Mouse (Mus musculus) embryo, embryonic 11.5 days (tissue): ENCODE measurements around the gene Sumo3.
A peak's percentile ranks its signal among the peaks of the same experiment; 100 is the strongest.

Experiments
- DNase-seq: peaks from one replicate; pipeline ENCODE4 v3.0.0-alpha.2; 2012; ENCODE audit warnings: low read depth, low spot score

Sumo3 gene

GRCm38 (mm10) chr10:77605908-77606826 is at the start of gene Sumo3, which contains the start of gene Gm49325:
Sumo3 (plus strand) TSS chr10:77606097.
Gm49325 (plus strand) TSS chr10:77606197.
- peak; percentile 83 for DNase-seq

GRCm38 (mm10) chr10:77556631-77557030 is 49.3 kb upstream of the Sumo3 start:
- no peak for DNase-seq

- DNase-seq = no peak
These were observed 48.3 kb upstream of the Sumo3 start for GRCm38 (mm10) chr10:77557641-77558040.

- DNase-seq = no peak
These were observed 45.8 kb upstream of the Sumo3 start for GRCm38 (mm10) chr10:77560090-77560489.

- no peak for DNase-seq
These were observed 45.1 kb upstream of the Sumo3 start for GRCm38 (mm10) chr10:77560830-77561229.

- no peak for DNase-seq
These were observed 44.4 kb upstream of the Sumo3 start for GRCm38 (mm10) chr10:77561508-77561907.

- no peak for DNase-seq
These were observed 40.9 kb upstream of the Sumo3 start for GRCm38 (mm10) chr10:77565005-77565404.

GRCm38 (mm10) chr10:77566651-77567050 is 39.2 kb upstream of the Sumo3 start:
- DNase-seq = peak; percentile 42

GRCm38 (mm10) chr10:77569481-77569880 is 36.4 kb upstream of the Sumo3 start:
- DNase-seq = no peak

- no peak for DNase-seq
These were observed 35.8 kb upstream of the Sumo3 start for GRCm38 (mm10) chr10:77569973-77570658.

- no peak for DNase-seq
These were observed 33.7 kb upstream of the Sumo3 start for GRCm38 (mm10) chr10:77572225-77572624.

GRCm38 (mm10) chr10:77573162-77573561 is 32.7 kb upstream of the Sumo3 start:
- DNase-seq = no peak

- no peak for DNase-seq
These were observed 25.6 kb upstream of the Sumo3 start for GRCm38 (mm10) chr10:77580027-77580920.

GRCm38 (mm10) chr10:77581023-77581407 is 24.9 kb upstream of the Sumo3 start:
- no peak for DNase-seq

- DNase-seq = peak; percentile 95
These were observed 24.3 kb upstream of the Sumo3 start, which contains the start of gene Pttg1ip for GRCm38 (mm10) chr10:77581408-77582284. Pttg1ip (plus strand) TSS chr10:77581720.

- DNase-seq = no peak
These were observed 23.6 kb upstream of the Sumo3 start for GRCm38 (mm10) chr10:77582285-77582618.

GRCm38 (mm10) chr10:77583795-77584422 is 22.0 kb upstream of the Sumo3 start:
- DNase-seq = no peak

GRCm38 (mm10) chr10:77586637-77587036 is 19.3 kb upstream of the Sumo3 start:
- no peak for DNase-seq

- no peak for DNase-seq
These were observed 18.7 kb upstream of the Sumo3 start for GRCm38 (mm10) chr10:77587091-77587775.

GRCm38 (mm10) chr10:77588036-77588435 is 17.9 kb upstream of the Sumo3 start:
- DNase-seq = no peak
